Mouse (Mus musculus): ENCODE measurements around the gene Ubl3. TPM values are rescaled to one million over a fixed set of nuclear protein-coding genes. Genes with fewer than 3 reads are reported as not detected.
A peak's percentile ranks its signal among the peaks of the same experiment; 100 is the strongest.

The Ubl3 gene
- polyA plus RNA-seq, 1 experiment from 2014 or later, result 68.8 TPM

DNA sequence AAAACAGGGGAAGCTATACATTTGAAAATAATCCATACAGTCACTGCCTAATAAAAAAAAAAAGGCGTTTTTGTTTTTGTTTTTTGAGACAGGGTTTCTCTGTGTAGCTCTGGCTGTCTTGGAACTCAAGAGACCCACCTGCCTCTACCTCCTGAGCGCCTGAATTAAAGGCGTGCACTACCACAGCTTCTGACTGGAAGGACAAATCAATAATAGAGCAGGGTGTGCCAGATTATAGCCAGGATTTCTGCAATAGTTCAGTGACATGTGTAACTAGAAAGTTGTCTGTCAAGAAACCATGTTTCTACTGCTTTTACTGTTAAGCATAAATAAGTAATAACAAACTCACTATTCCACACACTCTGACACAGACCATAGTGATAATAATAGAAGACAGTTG is 30.2 kb downstream of the Ubl3 start:
- Histone ChIP-seq H3K27ac (no peak overlapping the region), H3K9ac (no peak overlapping the region), H3K9me3 (replicated peaks) (no peaks in the 10 kb centered on the region), H3K36me3 (no peaks in the 10 kb centered on the region), H3K4me1 (peaks cover 13% of the 10 kb centered on the region), H3K4me3 (replicated peaks) (no peak overlapping the region), H3K4me2 (no peak overlapping the region), H3K27me3 (no peaks in the 10 kb centered on the region)
- ATAC-seq (replicated peaks; ENCODE audit: low FRiP score), result no peak
- 81% methylated on average over 3 of the region's 3 CpGs for WGBS

DNA sequence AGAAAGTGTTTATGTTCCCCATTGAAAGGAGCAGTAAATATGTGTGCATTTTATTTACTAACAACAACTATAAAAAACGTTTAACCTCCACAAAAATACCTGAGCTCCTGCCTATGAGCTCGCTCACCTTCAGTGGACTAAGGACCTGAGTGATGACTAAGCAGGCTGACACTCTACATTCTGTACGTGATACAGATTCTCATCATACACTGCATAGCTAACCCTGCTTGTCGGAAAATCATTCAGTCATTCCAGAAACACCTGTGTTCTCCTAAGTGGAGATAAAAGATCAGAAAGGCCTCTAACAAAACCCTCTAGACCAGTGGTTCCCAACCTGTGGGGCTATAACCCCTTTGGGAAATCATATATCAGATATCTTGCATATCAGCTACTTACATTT is 35.1 kb downstream of the Ubl3 start:
- H3K4me3 ChIP-seq (replicated peaks), result no peak overlapping the region
- no peak for ATAC-seq (replicated peaks; ENCODE audit: low FRiP score)
- no peak overlapping the region for H3K27ac ChIP-seq
- H3K9ac ChIP-seq, result no peak overlapping the region
- H3K27me3 ChIP-seq, result no peaks in the 10 kb centered on the region
- peaks cover 12% of the 10 kb centered on the region for H3K4me1 ChIP-seq
- H3K36me3 ChIP-seq, result no peaks in the 10 kb centered on the region
- H3K9me3 ChIP-seq (replicated peaks), result no peaks in the 10 kb centered on the region
- WGBS, result 73% methylated on average over 4 of the region's 4 CpGs
- H3K4me2 ChIP-seq, result no peak overlapping the region

DNA sequence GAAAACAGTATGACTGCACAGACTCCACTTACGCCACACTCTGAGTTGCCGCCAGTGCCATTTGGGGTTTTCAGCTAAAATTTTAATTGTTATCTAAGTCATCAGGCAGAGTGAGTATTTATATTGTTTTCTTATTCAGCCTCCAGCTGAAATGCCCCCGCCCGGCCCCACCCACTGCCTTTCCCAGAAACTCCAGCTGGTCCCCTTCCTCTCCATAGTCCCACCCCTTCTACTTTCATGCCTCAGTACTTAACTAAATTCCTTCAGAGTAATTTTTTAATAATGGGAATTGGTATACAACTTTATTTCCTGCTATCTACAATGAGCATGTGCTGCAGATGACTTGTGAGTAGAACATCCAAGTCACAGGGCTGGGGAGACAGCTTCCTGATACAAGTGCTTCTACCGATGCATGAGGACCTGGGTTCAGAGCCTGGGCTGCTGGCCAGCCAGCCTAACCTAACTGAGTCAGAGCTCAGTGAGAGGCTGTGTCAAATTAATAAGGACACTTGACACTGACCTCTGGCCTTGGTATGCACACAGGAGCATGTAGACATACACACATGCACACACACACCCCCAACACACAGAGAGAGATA is 40.4 kb downstream of the Ubl3 start:
- Histone ChIP-seq H3K27me3 (no peaks in the 10 kb centered on the region), H3K9ac (no peak overlapping the region), H3K4me1 (peaks cover 16% of the 10 kb centered on the region), H3K27ac (peak overlapping the region; percentile 27; the same call in 1 of the 2 replicates), H3K4me2 (no peak overlapping the region), H3K36me3 (peaks cover 42% of the 10 kb centered on the region), H3K9me3 (replicated peaks) (no peaks in the 10 kb centered on the region), H3K4me3 (replicated peaks) (no peak overlapping the region)
- ATAC-seq (replicated peaks; ENCODE audit: low FRiP score), result no peak
- 68% methylated on average over 5 of the region's 5 CpGs for WGBS

DNA sequence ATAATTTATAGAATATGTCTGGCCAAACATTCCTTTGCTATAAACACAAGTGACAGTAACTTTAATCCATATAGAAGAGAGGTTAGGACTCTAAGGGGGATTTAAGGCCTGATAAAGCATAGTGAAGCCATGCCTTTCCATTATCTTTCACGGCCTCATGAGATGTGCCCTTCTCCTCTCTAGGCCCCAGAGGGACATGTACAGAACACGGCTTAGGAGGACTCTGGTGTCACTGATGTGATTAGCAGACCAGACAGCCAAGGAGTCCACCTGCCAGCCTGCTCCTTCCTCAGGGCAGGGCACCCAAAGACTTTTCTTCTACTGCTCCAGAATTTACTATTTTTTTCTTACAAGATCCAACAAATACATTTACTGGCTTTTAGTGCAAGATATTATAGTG is 42.3 kb downstream of the Ubl3 start:
- no peak overlapping the region for H3K4me3 ChIP-seq (replicated peaks)
- H3K4me1 ChIP-seq, result peaks cover 15% of the 10 kb centered on the region
- H3K4me2 ChIP-seq, result no peak overlapping the region
- no peak overlapping the region for H3K9ac ChIP-seq
- no peak for ATAC-seq (replicated peaks; ENCODE audit: low FRiP score)
- no peaks in the 10 kb centered on the region for H3K27me3 ChIP-seq
- 65% methylated on average over 2 of the region's 2 CpGs for WGBS
- H3K27ac ChIP-seq, result no peak overlapping the region
- peaks cover 61% of the 10 kb centered on the region for H3K36me3 ChIP-seq
- no peaks in the 10 kb centered on the region for H3K9me3 ChIP-seq (replicated peaks)

DNA sequence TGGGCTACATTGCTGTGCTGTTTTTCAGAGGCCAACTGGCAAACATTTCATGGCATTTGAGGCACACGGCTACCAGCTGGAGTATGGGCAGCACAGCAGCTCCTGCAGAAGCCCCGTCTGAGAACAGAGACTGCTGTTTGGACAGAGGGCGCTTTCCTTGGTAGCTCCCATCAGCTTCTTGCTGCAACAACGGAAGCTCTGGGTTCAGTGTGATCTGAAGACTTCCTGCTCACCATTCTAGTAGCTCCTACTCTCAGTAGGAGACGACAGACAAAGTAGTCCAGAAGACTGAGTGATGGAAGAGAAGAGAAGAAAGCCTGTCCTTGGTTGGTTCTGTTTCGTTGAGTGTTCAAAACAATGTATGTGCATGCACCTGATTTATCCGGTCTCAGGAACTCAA is 42.9 kb downstream of the Ubl3 start:
- Histone ChIP-seq H3K9ac (no peak overlapping the region), H3K36me3 (peaks cover 64% of the 10 kb centered on the region), H3K4me3 (replicated peaks) (no peak overlapping the region), H3K4me1 (peaks cover 15% of the 10 kb centered on the region), H3K9me3 (replicated peaks) (no peaks in the 10 kb centered on the region), H3K4me2 (no peak overlapping the region), H3K27me3 (no peaks in the 10 kb centered on the region), H3K27ac (no peak overlapping the region)
- WGBS, result 81% methylated on average over 7 of the region's 7 CpGs
- ATAC-seq (replicated peaks; ENCODE audit: low FRiP score), result no peak

DNA sequence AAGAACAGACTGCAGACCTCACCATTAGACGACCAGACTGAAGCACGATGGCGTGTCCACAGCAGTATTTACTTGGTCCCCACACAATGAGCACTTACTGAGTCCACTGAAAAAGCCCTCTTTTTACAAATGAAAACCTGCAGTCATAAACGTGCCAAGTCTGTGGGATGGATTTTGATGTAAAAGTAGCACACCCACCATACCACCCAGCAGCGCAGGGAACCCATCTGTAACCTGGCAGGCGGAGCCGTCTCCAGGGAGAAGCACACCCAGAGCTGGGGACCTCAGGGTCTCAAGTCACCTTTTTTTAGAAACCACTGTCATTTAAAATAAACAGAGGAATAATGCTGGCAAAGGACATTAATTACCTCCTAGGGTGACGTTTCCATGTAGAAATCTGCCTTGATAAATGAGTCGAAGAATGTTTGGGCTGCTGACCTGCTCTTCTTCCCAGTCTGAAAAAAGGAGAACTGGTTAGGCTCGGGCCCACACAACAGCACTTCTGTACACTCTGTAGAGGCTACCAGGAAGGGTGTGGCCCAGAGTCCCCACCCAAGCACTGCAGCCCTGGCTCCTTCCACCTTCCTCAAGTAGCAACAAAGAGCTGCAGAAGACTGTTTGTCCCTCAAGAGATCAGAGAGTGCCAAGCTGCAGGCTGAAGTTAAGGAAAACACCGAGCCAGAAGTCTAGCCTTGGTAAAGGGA is 43.5 kb downstream of the Ubl3 start:
- Histone ChIP-seq H3K4me1 (peaks cover 15% of the 10 kb centered on the region), H3K27ac (no peak overlapping the region), H3K9me3 (replicated peaks) (no peaks in the 10 kb centered on the region), H3K27me3 (no peaks in the 10 kb centered on the region), H3K36me3 (peaks cover 68% of the 10 kb centered on the region), H3K9ac (no peak overlapping the region), H3K4me3 (replicated peaks) (no peak overlapping the region), H3K4me2 (no peak overlapping the region)
- WGBS, result 83% methylated on average over 11 of the region's 11 CpGs
- no peak for ATAC-seq (replicated peaks; ENCODE audit: low FRiP score)

DNA sequence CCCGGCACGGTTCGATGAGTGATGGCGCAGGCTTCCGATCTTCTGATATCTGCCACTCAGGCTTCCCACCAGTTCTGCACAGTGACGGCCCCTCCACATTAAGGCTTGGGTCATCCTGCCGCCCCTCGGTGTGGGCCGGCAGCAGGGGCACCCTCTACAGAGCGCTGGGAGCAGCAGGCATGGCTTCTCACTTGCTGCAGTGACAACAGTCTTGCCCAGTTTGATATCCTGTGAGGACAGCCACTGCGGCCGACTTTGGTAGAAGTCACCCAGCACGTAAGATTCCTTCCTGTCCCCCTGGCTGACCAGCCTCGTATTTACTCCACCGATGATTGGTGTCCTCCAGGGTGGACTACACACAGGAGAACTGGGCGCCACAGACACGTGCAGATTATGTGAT is 47.2 kb downstream of the Ubl3 start:
- no peak overlapping the region for H3K9ac ChIP-seq
- H3K4me1 ChIP-seq, result no peaks in the 10 kb centered on the region
- H3K9me3 ChIP-seq (replicated peaks), result no peaks in the 10 kb centered on the region
- no peak overlapping the region for H3K4me3 ChIP-seq (replicated peaks)
- no peaks in the 10 kb centered on the region for H3K27me3 ChIP-seq
- no peak overlapping the region for H3K27ac ChIP-seq
- H3K4me2 ChIP-seq, result no peak overlapping the region
- peaks cover 59% of the 10 kb centered on the region for H3K36me3 ChIP-seq
- no peak for ATAC-seq (replicated peaks; ENCODE audit: low FRiP score)
- WGBS, result 94% methylated on average over 17 of the region's 17 CpGs

DNA sequence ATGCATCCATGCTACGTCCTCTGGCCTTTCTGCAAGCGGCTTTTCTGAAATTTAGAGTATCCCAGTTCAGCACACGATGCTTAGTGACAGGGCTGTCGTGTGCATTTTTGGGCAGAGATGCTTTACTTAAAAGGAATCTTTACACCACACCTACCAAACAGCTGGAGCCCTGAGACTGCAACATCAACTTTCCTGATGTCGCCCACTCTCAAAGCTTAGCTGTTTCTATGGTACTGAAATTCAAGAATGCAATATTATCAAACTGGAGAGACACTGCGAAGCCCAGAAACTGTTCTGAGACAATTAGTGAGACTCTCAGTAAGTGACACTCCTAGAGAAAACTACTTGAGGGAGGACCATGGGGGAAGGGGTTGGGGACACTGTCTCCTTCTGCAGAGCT is 50.4 kb downstream of the Ubl3 start:
- Histone ChIP-seq H3K4me2 (no peak overlapping the region), H3K9me3 (replicated peaks) (no peaks in the 10 kb centered on the region; the same call in 1 of the 2 replicates), H3K9ac (no peak overlapping the region), H3K4me3 (replicated peaks) (no peak overlapping the region), H3K4me1 (no peaks in the 10 kb centered on the region), H3K27me3 (no peaks in the 10 kb centered on the region), H3K36me3 (peaks cover 29% of the 10 kb centered on the region), H3K27ac (no peak overlapping the region)
- 97% methylated on average over 6 of the region's 6 CpGs for WGBS
- no peak for ATAC-seq (replicated peaks; ENCODE audit: low FRiP score)

DNA sequence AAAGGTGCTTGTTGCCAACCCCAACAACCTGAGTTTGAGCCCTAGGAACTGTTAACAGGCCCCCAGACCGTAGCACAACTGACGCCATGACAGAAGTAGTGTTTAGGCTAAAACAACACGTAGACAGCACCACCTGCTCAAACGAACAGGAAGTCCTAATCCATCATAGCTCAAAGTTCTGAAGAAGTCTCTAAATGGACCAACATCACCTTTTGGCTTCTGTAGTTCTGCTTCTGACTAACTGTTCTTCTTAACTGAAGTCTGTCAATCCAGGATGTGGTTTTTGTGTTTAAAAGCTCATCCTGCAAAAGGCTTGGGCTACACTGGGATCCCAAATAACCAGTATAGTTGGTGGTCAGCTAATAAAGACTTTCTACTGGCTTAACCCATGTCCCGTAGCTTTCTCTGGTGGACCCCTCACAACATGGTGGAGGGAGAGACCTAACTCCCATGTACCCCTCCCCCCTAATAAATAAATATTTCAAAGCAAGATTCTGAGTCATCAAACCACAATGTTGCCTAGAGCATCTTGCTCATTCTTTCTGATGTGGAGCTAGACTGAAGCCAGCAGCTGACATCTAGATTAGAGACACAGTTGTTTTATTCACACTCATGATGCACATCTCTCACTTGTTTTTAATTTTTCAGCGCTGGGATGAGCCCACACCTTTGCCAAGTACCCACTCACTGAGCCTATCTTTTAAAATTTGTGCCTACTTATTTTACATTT is 51.2 kb downstream of the Ubl3 start:
- no peaks in the 10 kb centered on the region for H3K4me1 ChIP-seq

DNA sequence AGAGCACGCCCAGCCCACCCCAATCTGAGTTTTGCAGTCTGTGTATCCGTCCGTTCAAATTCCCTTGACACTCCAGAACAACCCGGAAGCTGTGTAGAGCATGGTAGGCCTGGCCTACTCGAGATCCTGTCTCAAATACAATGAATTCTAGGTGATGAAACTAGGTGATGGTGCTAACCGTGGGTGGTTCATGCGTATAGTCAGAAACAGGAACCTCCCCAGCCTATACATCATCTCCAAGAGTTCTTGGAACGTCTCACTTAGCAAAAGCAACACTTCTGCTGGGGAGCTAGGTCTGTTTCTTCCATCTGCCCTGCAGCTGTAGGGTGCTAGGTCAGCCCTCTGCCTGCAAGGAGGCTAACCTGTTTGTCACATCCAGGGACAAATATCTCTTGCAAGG is 52.1 kb downstream of the Ubl3 start:
- 83% methylated on average over 8 of the region's 8 CpGs for WGBS
- no peaks in the 10 kb centered on the region for H3K27me3 ChIP-seq
- ATAC-seq (replicated peaks; ENCODE audit: low FRiP score), result no peak
- H3K36me3 ChIP-seq, result peaks cover 13% of the 10 kb centered on the region
- no peaks in the 10 kb centered on the region; the same call in 1 of the 2 replicates for H3K9me3 ChIP-seq (replicated peaks)
- H3K4me1 ChIP-seq, result peaks cover under 1% of the 10 kb centered on the region
- H3K27ac ChIP-seq, result no peak overlapping the region
- no peak overlapping the region for H3K4me2 ChIP-seq
- no peak overlapping the region for H3K4me3 ChIP-seq (replicated peaks)
- no peak overlapping the region for H3K9ac ChIP-seq

More for the DNA sequence above, 51.2 kb downstream of the Ubl3 start:
- no peak for ATAC-seq (replicated peaks; ENCODE audit: low FRiP score)
- Histone ChIP-seq H3K36me3 (peaks cover 22% of the 10 kb centered on the region), H3K9me3 (replicated peaks) (no peaks in the 10 kb centered on the region; the same call in 1 of the 2 replicates), H3K27me3 (no peaks in the 10 kb centered on the region), H3K4me2 (no peak overlapping the region), H3K4me3 (replicated peaks) (no peak overlapping the region), H3K9ac (no peak overlapping the region), H3K27ac (no peak overlapping the region)
- WGBS, result 88% methylated on average over 6 of the region's 6 CpGs

DNA sequence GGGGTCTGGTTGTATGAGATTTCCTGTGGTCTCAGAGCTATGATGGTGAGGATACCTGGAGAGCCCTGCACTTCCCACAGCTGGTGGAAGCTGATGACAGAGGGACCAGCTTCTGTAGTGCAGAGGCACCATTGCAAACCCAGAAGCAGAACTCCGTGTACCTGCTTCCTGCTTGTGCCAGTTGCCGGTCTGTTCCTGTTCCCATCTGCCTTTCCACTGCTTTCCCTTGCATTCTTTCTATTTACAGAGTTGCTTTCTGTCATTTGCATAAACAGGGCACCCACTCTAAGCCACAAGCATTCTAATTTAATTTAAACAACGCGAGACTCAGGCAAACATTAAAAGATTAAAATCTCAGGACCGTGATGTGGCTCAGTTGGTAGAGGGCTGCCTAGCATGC is 53.0 kb downstream of the Ubl3 start:
- H3K4me1 ChIP-seq, result peaks cover 5% of the 10 kb centered on the region
- peak overlapping the region; percentile 32 for H3K27ac ChIP-seq
- H3K36me3 ChIP-seq, result 0 out of 2 replicates have a peak, but pooled peaks cover 6% of the 10 kb centered on the region
- H3K4me3 ChIP-seq (replicated peaks), result no peak overlapping the region
- H3K27me3 ChIP-seq, result no peaks in the 10 kb centered on the region
- H3K9ac ChIP-seq, result no peak overlapping the region
- no peak overlapping the region for H3K4me2 ChIP-seq
- ATAC-seq (replicated peaks; ENCODE audit: low FRiP score), result no peak; the same call in 1 of the 2 replicates
- no peaks in the 10 kb centered on the region; the same call in 1 of the 2 replicates for H3K9me3 ChIP-seq (replicated peaks)
- WGBS, result 67% methylated on average over 5 of the region's 5 CpGs

DNA sequence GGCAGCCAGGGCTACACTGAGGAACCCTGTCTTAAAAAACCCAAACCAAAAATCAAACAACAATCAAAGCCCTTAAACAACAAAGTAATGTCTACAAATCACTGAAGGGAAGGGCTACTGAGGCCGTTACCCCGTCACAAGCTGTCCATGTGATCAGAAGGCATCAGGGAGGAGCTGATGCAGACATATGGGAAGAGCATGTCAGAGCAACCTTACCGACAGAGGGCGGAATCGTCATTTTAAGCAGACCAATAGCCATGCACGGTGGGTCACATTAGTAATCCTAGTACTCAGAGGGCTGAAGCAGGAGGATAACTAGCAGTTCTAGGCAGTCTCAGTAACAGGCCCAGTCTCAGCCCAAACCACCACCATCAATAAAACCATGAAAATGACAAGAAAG is 56.6 kb downstream of the Ubl3 start:
- H3K4me3 ChIP-seq (replicated peaks), result no peak overlapping the region
- H3K9me3 ChIP-seq (replicated peaks), result no peaks in the 10 kb centered on the region; the same call in 1 of the 2 replicates
- H3K36me3 ChIP-seq, result no peaks in the 10 kb centered on the region
- peaks cover 5% of the 10 kb centered on the region for H3K4me1 ChIP-seq
- H3K27me3 ChIP-seq, result no peaks in the 10 kb centered on the region
- no peak overlapping the region for H3K4me2 ChIP-seq
- H3K9ac ChIP-seq, result no peak overlapping the region
- H3K27ac ChIP-seq, result no peak overlapping the region
- 86% methylated on average over 6 of the region's 6 CpGs for WGBS
- no peak for ATAC-seq (replicated peaks; ENCODE audit: low FRiP score)
